Mouse (Mus musculus) forebrain, postnatal 0 days (tissue): ENCODE measurements around the gene Zfp618. TPM values are rescaled to one million over a fixed set of nuclear protein-coding genes. Genes with fewer than 3 reads are reported as not detected.

Experiments used
- ATAC-seq: fragments of 200-750 bp; cut with Nextera tagmentation; 2 replicates; pipeline ENCODE4 v1.8.0; 2017; ENCODE audit warnings: mild to moderate bottlenecking, moderate library complexity
- DNase-seq: peaks from one replicate; pipeline ENCODE4 v3.0.0-alpha.2; 2015
- H3K27ac ChIP-seq: fragments of 300-500 bp; sonication (generic); 2 replicates; pipeline ENCODE4 v1.5.1; 2014; ENCODE audit warnings: low read depth, mild to moderate bottlenecking, antibody characterized with exemption, low read length, moderate library complexity, mixed read lengths
- H3K27me3 ChIP-seq: fragments of 300-500 bp; sonication (generic); 2 replicates; pipeline ENCODE4 v1.6.1; 2014; ENCODE audit warnings: mild to moderate bottlenecking, low read length, mixed read lengths; ENCODE audit not compliant: insufficient read depth
- H3K36me3 ChIP-seq: fragments of 300-500 bp; sonication (generic); 2 replicates; pipeline ENCODE4 v1.6.1; 2014; ENCODE audit warnings: mild to moderate bottlenecking, moderate library complexity; ENCODE audit not compliant: insufficient read depth
- H3K4me1 ChIP-seq: fragments of 300-500 bp; sonication (generic); 2 replicates; pipeline ENCODE4 v1.6.1; 2014; ENCODE audit warnings: antibody characterized with exemption; ENCODE audit not compliant: insufficient read depth
- H3K4me2 ChIP-seq: fragments of 300-500 bp; sonication (generic); 2 replicates; pipeline ENCODE4 v1.6.1; 2014; ENCODE audit warnings: low read depth, mild to moderate bottlenecking, moderate library complexity
- H3K4me3 ChIP-seq: fragments of 300-500 bp; sonication (generic); 2 replicates; pipeline ENCODE4 v1.5.1; 2014; ENCODE audit warnings: low read depth, low read length, mixed read lengths
- H3K9ac ChIP-seq: fragments of 300-500 bp; sonication (generic); 2 replicates; pipeline ENCODE4 v1.6.1; 2014; ENCODE audit warnings: mild to moderate bottlenecking
- H3K9me3 ChIP-seq: fragments of 300-500 bp; sonication (generic); 2 replicates; pipeline ENCODE4 v1.6.1; 2016; ENCODE audit warnings: low read length
- CTCF ChIP-seq: sonication (generic); IDR thresholded peaks from 2 replicates; pipeline ENCODE4 v1.5.1; 2016; ENCODE audit warnings: antibody characterized with exemption, control low read depth, low read depth
- WGBS: fragments of 180-500 bp; shearing (Covaris S2); extraction: QIAGEN DNeasy Blood & Tissue Kit; methylation state at CpG from one replicate; pipeline ENCODE4 v1.1.7; 2014; 5-methylcytosine and 5-hydroxymethylcytosine counted together
- polyA plus RNA-seq: library from polyadenylated mRNA; unstranded; fragments of >200 nt; fragmentation: Nextera tagmentation; extraction: Ambion mirVana; gene quantifications from 2 replicates; pipeline ENCODE4 v1.2.1, GENCODE M21; 2015
- total RNA-seq: library from RNA; depleted of rRNA; stranded (reverse); fragments of >200 nt; gene quantifications from 2 replicates; pipeline ENCODE4 v1.2.3, GENCODE M21; 2014

Gene Zfp618
- total and polyA plus RNA-seq, 2 experiments from 2014 or later = 11.1 to 21.9 TPM

DNA sequence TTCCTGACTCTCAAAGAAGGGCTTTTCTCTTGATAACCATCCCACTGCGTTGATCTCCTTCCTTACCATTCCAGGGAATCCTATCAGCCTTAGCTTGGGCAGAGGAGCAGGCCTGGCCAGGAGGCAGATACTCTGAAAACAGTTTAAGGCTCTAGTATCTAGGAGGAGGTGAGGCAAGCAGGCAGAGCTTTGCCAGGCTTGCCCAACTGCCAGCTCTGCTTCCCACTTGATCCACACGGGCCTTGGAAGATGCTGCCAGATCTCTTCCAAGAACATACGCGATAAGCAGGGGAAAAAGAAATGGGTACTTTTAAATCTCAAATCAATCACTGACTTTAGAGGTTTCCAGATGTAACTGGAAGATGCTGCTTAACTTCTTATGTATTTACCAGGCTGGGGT, 1.6 kb upstream of the Zfp618 start:
- 57% methylated on average over 4 of the region's 4 CpGs for WGBS
- DNase-seq (no peak), ATAC-seq (no peak)
- H3K4me2 ChIP-seq = no peak overlapping the region
- H3K27me3 ChIP-seq = no peaks in the 10 kb centered on the region
- H3K9me3 ChIP-seq = no peaks in the 10 kb centered on the region
- no peak overlapping the region for H3K27ac ChIP-seq
- no peak overlapping the region for H3K4me3 ChIP-seq
- H3K4me1 ChIP-seq = no peaks in the 10 kb centered on the region
- H3K9ac ChIP-seq = no peak overlapping the region
- no peak for TF ChIP-seq CTCF
- H3K36me3 ChIP-seq = no peaks in the 10 kb centered on the region

- ATAC-seq (peak; percentile 50), DNase-seq (peak; percentile 24)
- Histone ChIP-seq H3K27ac (peak overlapping the region; percentile 72), H3K9me3 (no peaks in the 10 kb centered on the region), H3K4me2 (peak overlapping the region; percentile 71), H3K9ac (peak overlapping the region; percentile 90), H3K4me3 (peak overlapping the region; percentile 93), H3K4me1 (no peaks in the 10 kb centered on the region), H3K36me3 (no peaks in the 10 kb centered on the region), H3K27me3 (no peaks in the 10 kb centered on the region)
- 5% methylated on average over 38 of the region's 52 CpGs for WGBS
- no peak for TF ChIP-seq CTCF
Measured at GRCm38 (mm10) chr4:62964844-62965496, 403 bp upstream of the Zfp618 start.

DNA sequence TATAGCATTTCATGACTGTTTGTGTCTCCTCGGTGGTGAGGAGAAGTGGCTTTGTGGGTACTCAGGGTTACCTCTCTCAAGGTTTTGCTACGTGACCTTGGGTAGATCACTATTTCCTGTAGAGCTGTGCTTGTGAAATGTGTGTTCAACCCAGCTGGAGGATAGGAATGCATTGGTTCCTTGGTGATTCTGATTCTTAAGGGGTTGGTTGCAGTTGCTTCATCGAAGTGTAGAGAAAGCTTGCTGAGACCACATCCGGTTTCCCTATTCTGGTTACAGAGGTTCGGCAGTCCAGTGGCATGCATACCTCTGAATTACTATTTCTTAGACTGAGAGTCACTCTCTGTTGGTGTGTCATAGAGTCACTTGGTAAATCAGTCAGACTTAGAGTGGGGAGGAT, 4.2 kb downstream of the Zfp618 start:
- Histone ChIP-seq H3K27me3 (no peaks in the 10 kb centered on the region), H3K9ac (no peak overlapping the region), H3K4me3 (no peak overlapping the region), H3K27ac (no peak overlapping the region), H3K9me3 (no peaks in the 10 kb centered on the region), H3K36me3 (no peaks in the 10 kb centered on the region), H3K4me1 (no peaks in the 10 kb centered on the region), H3K4me2 (no peak overlapping the region)
- no peak for DNase-seq
- ATAC-seq = no peak
- TF ChIP-seq CTCF = no peak
- WGBS = 98% methylated on average over 5 of the region's 5 CpGs

GRCm38 (mm10) chr4:62971991-62972390, 6.6 kb downstream of the Zfp618 start:
- 79% methylated on average over 1 of the region's 1 CpGs for WGBS

DNA sequence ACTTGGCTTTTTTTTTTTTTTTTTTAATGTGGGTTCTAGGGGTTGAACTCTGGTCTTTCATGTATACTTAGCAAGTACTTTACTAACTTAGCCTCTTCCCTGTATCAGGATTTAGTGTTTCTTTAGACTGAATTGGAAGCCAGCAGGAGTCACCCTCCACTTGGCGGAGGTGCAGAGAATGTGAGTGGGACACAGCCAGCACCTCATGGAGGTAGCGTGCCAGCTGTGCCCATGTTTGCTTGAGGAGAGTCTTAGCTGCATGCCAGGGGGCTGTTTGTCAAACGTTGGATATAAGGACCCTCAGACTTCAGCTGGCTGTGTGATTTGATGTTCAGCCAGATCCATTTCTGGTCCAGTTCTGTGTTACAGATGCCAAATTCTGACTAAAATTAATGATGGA, 7.7 kb downstream of the Zfp618 start:
- Histone ChIP-seq H3K4me3 (no peak overlapping the region), H3K4me1 (no peaks in the 10 kb centered on the region), H3K27me3 (no peaks in the 10 kb centered on the region), H3K36me3 (no peaks in the 10 kb centered on the region), H3K27ac (no peak overlapping the region), H3K9ac (no peak overlapping the region), H3K4me2 (no peak overlapping the region), H3K9me3 (no peaks in the 10 kb centered on the region)
- ATAC-seq (no peak), DNase-seq (no peak)
- no peak for TF ChIP-seq CTCF
- 56% methylated on average over 3 of the region's 3 CpGs for WGBS

More at GRCm38 (mm10) chr4:62971991-62972390, 6.6 kb downstream of the Zfp618 start:
- no peaks in the 10 kb centered on the region for H3K27me3 ChIP-seq
- H3K4me2 ChIP-seq = no peak overlapping the region
- no peaks in the 10 kb centered on the region for H3K4me1 ChIP-seq
- H3K27ac ChIP-seq = no peak overlapping the region
- H3K9ac ChIP-seq = no peak overlapping the region
- H3K9me3 ChIP-seq = no peaks in the 10 kb centered on the region
- H3K4me3 ChIP-seq = no peak overlapping the region
- no peak for TF ChIP-seq CTCF
- no peaks in the 10 kb centered on the region for H3K36me3 ChIP-seq
- ATAC-seq = no peak
- no peak for DNase-seq

DNA sequence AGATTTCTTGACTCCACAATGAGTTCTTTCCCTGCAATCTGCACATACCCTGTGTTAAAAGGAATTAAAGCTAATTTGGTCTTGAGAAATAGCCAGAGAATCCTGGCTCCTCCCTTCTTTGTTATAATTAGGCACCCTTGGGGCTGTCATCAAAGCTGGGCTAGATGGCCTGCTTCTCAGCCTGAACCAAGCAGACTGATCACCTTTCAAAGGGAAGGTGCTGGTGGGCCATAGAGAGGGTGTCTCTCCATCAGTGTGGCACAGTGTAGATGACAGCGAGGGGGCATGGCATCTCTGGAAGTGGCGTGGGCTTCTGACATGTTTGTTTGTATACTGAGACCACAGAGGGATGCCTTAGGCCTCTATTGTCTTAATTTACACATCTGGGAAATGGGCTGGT, 9.5 kb downstream of the Zfp618 start:
- H3K36me3 ChIP-seq = no peaks in the 10 kb centered on the region
- H3K9ac ChIP-seq = no peak overlapping the region
- ATAC-seq (no peak), DNase-seq (no peak)
- no peaks in the 10 kb centered on the region; the same call in 1 of the 2 replicates for H3K27me3 ChIP-seq
- no peak overlapping the region for H3K4me2 ChIP-seq
- H3K4me1 ChIP-seq = no peaks in the 10 kb centered on the region
- H3K4me3 ChIP-seq = no peak overlapping the region
- H3K9me3 ChIP-seq = no peaks in the 10 kb centered on the region
- no peak for TF ChIP-seq CTCF
- 79% methylated on average over 2 of the region's 2 CpGs for WGBS
- H3K27ac ChIP-seq = no peak overlapping the region

DNA sequence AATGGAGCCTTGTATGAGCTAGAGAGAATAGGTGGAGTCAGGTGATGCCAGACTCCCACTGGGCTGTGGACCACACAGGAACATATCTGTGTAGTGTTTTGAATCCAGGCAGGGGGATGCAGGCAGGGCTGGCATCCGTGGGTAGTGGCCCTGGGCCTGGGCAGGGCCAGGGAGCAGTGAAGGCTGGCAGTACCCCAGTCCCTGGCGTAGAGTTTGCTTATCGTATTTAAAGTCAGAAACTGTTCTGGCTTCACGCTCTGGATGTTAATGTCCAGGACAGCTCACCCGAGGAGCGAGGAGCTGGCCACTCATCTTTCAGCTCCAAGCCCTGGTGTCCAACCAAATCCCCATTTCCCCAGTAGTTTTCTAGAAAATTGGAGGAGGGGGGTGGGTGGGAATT, 10.2 kb downstream of the Zfp618 start:
- Histone ChIP-seq H3K9me3 (no peaks in the 10 kb centered on the region), H3K27ac (no peak overlapping the region), H3K4me1 (no peaks in the 10 kb centered on the region), H3K4me3 (no peak overlapping the region), H3K9ac (no peak overlapping the region), H3K36me3 (no peaks in the 10 kb centered on the region), H3K4me2 (no peak overlapping the region), H3K27me3 (no peaks in the 10 kb centered on the region; the same call in 1 of the 2 replicates)
- no peak for TF ChIP-seq CTCF
- ATAC-seq (no peak), DNase-seq (no peak)
- WGBS = 89% methylated on average over 6 of the region's 6 CpGs
